Mouse (Mus musculus): ENCODE results near the gene Chsy1.

- no peak for TF ChIP-seq CTCF (IDR thresholded peaks at IDR 0.05; ENCODE audit: low read depth)
- no peak for TF ChIP-seq EP300 (IDR thresholded peaks at IDR 0.05; ENCODE audit: low read depth)
Measured at GRCm38 (mm10) chr7:66118046-66118445, 8.7 kb downstream of the Chsy1 start.

Data from liver, embryonic 14.5 days (tissue).